Mouse (Mus musculus) CH12.LX (cell line): Measurements from ENCODE around the gene Atp5d.

Source experiments
- GABPA ChIP-seq: IDR thresholded peaks from 2 replicates; pipeline ENCODE4 v1.6.1; 2012; ENCODE audit warnings: low read depth, low read length, improper control_type of control experiment, inconsistent platforms; ENCODE audit not compliant: insufficient replicate concordance
- NELFE ChIP-seq: IDR thresholded peaks from 2 replicates; pipeline ENCODE4 v1.6.1; 2011; ENCODE audit warnings: low read depth, low read length, improper control_type of control experiment

DNA sequence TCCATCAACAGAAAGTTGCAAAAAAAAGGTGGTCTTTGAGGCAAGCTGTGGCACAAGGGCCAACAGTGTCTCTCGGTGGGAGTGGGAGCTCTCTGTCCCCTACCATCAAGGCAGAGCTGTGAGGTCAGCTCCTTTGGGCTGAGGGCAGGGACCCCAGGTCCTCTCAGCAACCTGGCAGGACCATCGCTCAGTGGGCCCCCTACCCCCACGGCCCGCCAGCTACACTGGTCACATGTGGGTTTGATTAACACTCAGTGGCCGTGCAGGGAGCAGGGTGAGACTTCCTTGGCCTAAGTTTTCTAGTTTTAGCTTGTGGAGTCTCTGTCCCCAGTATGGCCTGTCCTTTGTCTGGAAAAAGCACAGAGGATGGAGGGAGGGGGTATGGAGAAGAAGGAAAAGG, 42.4 kb downstream of the Atp5d start:
- no peak for TF ChIP-seq NELFE
- no peak for TF ChIP-seq GABPA
